Mouse (Mus musculus): ENCODE results near the gene Sumo3.

The Sumo3 gene

DNA sequence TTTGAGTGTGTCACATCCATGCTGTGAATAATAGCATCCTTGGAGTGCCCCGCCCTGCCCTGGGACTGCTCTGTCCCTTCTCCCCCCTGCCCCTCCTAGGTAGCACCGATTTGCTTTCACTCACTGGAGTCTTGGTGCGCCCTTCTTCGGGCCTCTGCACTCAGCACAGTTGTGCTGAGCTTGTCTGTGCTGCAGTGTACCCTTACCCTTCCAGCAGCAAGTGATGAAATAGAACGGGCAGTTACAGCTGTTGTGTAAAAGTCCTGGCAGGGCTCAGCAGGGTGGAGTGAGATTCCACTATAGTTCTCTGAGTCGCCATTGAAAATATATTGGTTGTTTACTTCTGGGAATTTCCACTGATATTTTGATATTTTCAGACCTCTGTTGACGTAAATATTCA lies 20.1 kb downstream of the Sumo3 start:
- no peak for DNase-seq (ENCODE audit: low read depth, low spot score)

DNA sequence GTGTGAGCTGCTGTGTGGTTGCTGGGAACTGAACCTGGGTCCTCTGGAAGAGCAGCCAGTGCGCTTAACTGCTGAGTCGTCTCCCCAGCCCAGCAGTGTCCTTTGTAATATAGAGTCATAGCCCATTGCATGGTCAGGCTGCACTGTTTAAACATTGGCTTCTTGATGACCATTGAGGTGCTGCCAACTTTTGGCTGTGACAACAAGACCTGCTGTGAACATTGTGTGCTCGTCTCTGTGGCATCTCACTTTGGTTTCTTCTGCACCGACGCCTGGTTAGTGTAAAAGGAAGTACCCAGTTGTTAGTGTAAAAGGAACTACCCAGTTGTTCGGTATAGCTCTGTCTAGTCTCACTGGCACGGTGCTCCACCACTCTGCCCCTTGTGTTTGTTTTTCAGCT lies 20.7 kb downstream of the Sumo3 start:
- no peak for DNase-seq (ENCODE audit: low read depth, low spot score)

DNA sequence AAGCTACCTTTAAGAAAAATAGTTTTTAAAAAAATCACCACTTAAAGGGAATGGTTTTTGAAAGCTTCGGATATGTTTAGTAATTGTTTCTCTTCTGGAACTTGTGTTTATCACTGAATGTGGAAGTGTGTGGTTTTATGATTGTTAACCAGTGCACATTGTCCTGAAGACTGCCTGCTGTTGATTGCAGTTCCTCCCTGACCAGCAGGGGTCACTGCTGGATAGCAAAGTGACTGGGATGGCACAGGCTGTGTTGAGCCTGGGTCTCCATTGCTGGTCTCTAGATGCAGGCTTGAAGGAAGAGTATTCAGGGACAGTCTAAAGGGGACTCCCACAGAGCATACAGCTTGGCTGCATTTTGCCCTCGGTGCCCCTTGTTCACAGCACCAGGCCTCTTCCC lies 21.6 kb downstream of the Sumo3 start:
- DNase-seq (ENCODE audit: low read depth, low spot score), result no peak

DNA sequence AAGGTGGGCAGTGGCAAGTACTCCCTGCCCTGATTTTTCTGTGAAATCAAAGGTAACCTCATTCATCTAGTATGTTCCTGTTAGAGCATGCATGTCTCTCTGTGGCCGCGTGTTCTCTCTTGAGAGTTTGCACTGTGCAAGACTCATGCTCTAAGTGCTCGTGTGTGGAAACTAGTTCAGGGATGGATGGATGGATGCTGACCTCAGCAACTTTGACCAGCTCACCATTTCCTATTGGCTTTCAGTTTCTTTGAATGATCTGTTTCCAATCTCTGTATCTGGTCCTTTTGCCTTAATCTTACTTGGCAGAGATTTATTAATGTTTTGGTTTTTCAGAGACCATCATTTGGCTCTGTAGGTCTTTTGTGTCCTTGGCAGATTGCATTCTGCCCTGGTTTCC lies 23.3 kb downstream of the Sumo3 start:
- DNase-seq (ENCODE audit: low read depth, low spot score), result no peak

DNA sequence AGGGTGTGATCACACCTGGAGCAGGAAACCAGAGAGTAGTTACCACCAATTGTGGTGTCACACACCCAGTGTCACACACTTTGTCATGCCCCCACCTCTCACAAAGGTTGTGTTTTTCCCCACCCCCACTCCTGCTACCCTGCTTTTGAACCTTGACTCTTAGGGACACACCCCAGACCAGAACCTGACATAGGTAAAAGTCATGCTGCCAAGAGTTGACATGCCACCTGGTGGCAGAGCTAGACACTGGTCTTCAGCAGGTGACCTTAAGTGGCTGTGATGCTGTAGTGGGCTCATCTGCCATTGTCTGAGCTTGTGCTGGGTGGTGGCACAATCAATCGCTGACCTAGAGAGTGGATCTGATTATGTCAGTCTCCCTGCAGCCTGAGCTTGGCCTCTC lies 24.1 kb downstream of the Sumo3 start:
- DNase-seq (ENCODE audit: low read depth, low spot score), result no peak

DNA sequence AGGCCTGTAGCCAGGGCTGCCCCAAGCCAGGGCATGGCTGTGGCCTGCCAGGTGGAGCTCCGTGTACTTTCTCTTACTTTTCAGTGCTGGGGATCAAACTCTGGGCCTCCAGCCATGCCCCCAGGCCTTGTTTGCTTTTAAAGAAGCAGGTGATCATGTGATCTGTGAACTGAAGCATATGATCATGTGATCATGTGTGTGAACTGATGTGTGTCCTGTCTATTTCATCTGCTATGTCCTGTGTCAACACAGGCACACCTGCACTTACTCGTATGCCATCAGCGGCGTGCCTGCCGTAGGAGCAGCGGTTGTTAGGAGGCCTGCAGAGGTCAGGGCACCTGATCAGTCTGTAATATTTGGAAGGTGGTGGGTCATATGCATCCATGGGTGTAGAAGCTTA lies 28.1 kb downstream of the Sumo3 start:
- no peak for DNase-seq (ENCODE audit: low read depth, low spot score)

DNA sequence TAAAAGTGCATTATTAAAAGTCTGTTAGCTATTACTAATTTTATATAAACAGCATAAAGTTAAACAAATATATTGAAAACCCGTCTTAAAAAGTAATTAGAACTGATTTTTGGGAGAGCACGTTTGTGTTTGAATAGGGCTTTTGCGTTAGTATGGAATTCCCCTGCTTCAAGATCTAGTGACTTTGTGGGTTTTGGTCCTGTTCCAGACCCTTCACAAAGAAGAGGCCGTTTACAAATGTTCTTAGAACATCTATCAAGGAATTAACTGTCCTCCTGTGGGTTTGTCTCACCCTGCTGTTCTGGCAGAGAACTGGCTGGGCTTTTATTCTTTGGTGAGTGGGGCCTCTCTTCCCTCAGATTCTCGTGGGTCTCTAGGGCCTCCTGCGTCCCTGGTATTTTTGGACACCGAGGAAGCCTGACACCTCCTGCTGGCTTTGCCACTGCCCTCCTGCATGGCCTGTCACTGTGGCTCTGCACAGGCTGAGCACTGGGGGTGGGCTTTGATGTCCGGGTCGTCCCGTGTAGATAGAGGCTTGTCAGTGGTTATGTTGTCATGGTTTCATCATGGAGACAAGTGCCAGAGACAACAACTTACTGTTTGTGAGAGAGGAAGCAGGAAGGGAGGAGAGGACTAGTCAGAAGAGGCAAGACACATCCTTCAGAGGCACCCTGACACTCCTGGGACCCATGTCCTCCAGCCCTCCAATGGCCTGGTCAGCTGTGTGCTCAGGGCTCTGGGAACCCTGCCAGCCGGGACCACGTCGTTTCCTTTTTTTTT lies 28.7 kb downstream of the Sumo3 start:
- no peak for DNase-seq (ENCODE audit: low read depth, low spot score)

DNA sequence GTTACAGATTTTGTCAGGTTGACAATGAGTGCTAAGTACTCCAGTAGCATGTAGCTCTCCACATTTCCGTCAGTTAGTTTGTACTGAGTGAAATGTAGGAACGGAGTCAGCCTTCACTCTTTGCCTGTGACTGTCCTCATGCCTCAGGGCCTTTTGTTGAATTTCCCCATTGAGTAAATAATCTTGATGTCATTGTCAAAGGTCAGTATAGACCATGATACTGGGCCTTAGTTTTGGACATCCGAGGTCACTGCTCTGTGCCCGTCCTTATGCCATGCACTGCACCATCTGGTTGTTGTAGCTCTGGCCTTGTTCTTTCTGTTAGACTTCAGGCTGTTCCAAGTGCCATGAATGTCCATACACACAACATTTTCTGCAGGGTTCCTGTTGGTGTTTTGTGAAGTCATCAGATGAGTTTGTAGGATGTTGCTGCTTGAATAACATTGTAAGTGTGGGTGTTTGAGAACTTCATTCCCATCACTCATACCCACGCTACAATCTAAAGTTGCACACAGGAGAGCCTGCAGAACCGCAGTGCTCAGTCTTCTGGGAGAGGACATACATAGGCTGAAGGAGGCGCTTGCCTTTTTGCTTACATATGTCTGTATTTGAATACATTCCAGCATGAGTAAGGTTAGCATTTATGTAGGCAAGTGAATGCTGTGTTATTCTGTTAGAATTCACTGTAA lies 30.5 kb downstream of the Sumo3 start:
- no peak for DNase-seq (ENCODE audit: low read depth, low spot score)

DNA sequence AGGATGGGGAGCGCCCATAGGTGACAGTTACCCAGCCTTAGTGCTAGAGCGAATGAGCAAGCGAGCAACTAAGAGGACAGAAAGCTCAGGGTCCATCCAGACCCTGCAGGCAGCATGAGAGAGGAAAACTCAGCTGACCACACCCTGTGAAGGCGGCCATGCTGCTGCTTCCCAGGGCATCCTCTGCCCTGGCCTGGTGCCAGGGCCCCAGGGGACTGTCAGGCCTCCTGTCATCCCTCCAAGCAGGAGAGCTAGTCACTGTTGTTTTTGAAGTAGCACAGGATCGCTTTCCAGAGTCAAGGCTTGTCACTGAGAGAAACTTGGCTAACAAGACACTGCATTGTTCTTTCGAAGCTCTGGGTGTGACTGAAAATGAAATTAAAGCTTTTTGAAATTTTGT lies 33.1 kb downstream of the Sumo3 start:
- no peak for DNase-seq (ENCODE audit: low read depth, low spot score)

DNA sequence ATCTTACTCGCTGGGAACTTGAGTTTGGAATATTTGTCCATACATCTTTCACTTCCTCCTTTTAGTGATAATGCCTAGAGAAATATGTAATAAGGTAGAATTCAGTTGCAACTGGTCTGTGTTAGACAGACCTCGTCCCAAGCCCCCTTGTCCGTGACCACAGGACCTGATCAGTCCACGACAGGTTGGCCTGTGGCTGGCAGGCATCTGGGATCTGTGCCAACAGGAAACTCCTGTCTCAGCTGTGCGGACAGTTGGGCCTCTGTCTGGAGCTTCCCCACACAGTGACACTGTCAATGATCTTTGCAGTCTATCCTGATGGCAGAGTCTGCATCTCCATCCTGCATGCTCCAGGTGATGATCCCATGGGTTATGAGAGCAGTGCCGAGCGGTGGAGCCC lies 37.3 kb downstream of the Sumo3 start:
- DNase-seq (ENCODE audit: low read depth, low spot score), result no peak

DNA sequence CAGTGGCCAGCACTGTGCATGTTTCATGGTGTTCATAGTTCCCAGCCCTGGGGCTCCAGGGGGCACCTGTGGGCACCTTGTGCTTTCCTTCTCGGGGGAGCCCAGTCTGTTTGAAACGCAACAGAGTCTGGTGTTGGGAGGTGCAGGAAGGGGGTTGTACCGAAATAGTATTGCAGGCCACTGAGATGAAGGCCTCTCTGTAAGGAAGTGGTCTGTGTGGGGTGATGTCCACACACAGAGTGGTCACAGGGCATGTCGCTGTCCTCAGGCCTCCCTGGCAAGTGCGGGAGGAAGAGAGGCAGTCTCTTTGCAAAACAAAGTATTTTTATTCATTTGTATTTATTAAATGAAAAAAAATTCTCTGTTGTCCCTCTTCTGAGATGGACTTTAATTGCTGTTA lies 39.7 kb downstream of the Sumo3 start:
- no peak for DNase-seq (ENCODE audit: low read depth, low spot score)

DNA sequence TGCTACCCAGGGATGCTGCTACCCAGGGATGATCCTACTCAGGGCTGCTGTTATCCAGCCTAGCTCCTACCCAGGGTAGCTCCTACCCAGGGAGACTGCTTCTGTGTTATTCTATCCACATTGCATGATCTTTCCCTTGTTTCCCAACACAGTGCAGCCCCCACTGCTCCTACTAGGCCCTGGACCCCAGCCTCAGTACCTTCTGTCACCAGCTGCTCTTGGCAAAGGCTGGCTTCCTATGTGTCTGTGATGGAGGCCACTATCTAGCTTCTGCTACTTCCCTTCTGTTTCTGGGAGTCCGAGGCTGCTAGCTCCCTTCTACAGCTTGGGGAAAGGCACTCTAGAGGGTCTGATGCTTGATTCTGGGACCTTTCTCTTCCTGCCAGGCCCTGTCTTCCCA lies 41.6 kb downstream of the Sumo3 start:
- DNase-seq (ENCODE audit: low read depth, low spot score), result no peak

DNA sequence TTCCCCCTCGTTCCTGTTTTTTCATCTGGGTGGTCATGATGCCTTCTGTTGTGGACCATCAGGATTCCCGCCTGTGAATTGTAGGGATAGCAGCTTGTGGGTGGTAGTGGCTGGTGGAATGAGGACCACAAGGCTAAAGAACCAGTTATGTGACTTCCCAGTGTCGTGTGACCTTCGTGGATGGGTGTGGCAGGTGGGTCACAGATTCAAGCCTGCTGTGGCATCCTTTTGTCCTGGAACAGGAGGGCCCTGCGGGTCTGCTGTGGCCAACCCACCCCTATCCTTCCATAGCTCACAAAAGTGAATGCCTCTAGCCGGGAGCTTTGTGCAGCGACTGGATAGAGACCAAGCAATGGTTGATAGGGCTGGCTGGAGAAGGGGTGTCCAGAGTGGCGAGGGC lies 42.0 kb downstream of the Sumo3 start:
- DNase-seq (ENCODE audit: low read depth, low spot score), result no peak

DNA sequence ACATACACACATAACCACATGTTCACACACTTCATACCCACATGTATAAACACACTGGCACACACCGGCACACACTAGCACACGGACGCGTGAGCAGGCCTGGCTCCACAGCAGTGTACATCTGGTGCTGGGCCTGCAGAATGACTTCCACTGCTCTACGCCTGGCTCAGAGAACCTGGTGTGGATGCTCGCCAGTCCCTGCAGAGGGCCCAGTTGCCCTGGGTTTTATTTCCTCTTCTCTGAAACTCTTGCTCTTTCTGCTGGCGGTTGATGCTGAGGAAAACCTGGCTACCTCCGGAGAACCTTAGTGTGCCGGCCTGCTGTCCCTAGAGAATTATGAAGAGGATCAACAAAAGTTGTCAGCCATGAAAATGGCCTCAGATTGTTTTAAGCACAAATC lies 46.1 kb downstream of the Sumo3 start:
- no peak for DNase-seq (ENCODE audit: low read depth, low spot score)

DNA sequence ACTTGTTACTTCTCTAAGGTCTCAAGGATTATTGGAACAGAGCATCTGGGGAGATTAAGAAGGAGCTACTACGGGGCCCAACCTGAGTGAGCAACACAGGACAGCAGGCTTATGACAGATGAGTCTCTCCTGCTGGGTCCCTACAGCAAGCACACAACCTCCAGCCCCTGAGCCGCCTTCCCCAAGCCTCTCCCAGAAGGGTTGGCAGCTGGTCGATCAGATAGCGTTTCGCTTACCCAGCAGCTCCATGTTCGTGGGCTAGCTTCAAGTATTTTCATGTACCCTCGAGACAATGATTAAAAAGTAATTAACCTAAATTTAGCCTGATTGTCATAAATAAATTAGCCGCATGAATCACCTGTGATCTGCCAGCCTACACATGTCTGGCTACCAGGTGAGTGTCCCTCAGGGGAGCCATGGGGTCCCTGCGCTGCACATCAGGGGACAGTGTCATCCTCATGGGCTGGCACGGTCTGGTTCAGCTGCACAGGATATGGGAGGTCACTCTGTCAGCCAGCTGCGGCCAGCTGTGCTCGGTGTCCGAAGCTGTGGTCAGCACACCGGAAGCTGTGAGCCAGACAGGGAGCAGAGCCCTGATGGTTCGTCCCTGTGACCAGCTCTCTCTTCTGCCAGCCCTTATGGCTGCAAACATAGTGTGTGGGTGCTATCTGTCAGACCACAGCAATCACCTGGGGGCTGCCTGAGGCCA lies 52.5 kb downstream of the Sumo3 start:
- DNase-seq (ENCODE audit: low read depth, low spot score), result no peak

DNA sequence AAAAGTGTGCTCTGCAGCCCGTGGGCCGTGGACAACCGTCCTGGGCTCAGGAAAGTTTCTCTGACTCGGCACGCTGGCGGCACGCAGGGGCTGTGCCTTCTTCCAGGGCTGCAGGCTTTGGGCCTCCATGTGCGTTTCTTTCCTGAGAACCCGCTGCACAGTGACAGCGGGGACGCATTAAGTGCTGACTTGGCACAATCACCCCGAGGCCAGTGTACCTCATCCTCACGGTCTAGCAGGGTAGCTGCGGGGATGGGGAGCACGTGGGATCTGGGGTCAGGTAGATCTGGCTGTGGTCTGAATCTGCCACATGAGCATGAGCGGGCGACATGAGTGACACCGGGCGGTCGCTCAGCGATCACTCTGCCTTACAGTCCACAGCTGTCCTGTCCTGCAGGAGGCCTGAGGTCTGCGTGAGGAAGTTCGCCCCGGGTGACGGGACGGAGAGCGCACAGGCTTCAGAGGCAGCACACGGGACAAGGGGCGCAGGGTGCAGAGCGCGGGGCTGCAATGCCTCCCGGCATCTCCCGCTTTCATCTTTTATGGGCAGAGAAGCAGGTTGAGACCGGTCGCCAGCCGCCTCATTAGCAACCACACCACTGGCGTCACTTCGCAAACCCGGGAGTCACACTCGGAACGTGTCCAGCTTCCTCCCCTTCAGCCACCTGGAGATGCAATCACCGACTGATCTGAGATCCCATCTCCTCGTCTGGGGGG lies 58.2 kb downstream of the Sumo3 start:
- DNase-seq (ENCODE audit: low read depth, low spot score), result no peak

DNA sequence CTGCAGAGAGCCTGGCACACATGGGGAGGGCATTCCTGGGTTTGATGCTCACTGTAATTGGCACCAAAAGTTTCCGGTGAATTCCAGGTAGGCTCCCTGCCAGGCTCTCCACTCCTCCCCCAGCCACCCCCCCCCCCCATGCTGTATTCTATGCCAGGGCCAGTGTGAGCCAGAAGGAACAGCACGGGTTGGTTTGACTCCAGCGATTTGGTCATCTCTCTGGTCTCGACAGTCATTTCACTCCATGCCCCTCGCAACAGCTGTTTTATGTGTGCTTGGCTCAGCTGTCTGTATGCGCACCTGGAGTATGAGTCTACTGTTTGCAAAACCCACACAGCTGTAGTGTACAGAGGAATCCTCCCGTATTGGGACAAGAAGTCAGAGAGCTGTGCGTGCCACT lies 60.4 kb downstream of the Sumo3 start:
- DNase-seq (ENCODE audit: low read depth, low spot score), result no peak

DNA sequence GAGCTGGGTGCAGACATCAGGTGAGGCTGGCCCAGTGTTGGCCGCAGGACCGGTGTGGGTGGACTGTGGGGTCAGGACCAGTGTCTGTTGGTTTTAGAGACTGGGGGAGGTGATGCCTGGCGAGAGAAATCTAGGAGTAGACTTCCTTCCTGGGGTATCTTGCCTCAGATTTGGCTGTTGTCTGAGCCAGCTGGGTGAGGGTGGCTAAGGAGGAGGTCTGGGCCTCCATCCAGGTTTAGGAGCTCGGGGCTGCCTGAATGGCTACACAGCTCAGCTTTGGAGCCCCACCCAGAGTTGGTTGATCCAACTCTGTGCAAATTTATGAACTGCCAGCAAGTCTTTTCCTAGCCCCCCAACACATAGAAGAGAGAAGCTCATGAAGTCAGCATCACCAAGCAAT lies 61.5 kb downstream of the Sumo3 start:
- DNase-seq (ENCODE audit: low read depth, low spot score), result no peak
